ENCODE assay signal across 8 mouse cellular contexts in genomic region chr8:77724046-77724930, GRCm38 (mm10). TPM values are rescaled to one million over a fixed set of nuclear protein-coding genes. Genes with fewer than 3 reads are reported as not detected.
DNase-seq lines count a peak whose midpoint lies in the region; ATAC-seq and TF ChIP-seq lines count a peak whose summit lies in the region.

Gene Ednra (minus strand): TSS chr8:77724464.

- peak within 1 kb of the TSS; percentile 37 for H3K4me3 ChIP-seq in forebrain, embryonic 14.5 days (ENCODE audit: low read depth, low read length)
- peak within 1 kb of the TSS; percentile 53 for H3K4me3 ChIP-seq in layer of hippocampus, adult 2 months
- H3K4me3 ChIP-seq in lung, postnatal 0 days (ENCODE audit: low read depth, low read length): peak within 1 kb of the TSS; percentile 58

- intact Hi-C loops in heart, postnatal 25 days (cut with DNase I): loop anchor here (5.0 kb wide), 3 partner anchors 42 to 278 kb away; no protein-coding TSS in a partner anchor

- H3K9me3 ChIP-seq in forebrain, embryonic 14.5 days (replicated peaks; ENCODE audit: control insufficient read depth, low read length): no peaks in the 10 kb centered on the region
- H3K9me3 ChIP-seq in lung, postnatal 0 days (ENCODE audit: low read length): no peaks in the 10 kb centered on the region

- peak; percentile 51 for TF ChIP-seq CTCF in layer of hippocampus, adult 2 months (conservative IDR thresholded peaks at IDR 0.05)
- peak; percentile 63 for TF ChIP-seq CTCF in lung, postnatal 0 days (IDR thresholded peaks at IDR 0.05)

- H3K27me3 ChIP-seq in forebrain, embryonic 14.5 days (replicated peaks; ENCODE audit: control insufficient read depth, insufficient read depth, low read length): no peaks in the 10 kb centered on the region
- H3K27me3 ChIP-seq in lung, postnatal 0 days (replicated peaks; ENCODE audit: insufficient read depth, low read length): no peaks in the 10 kb centered on the region

- 2% methylated on average over 27 of the region's 27 CpGs for WGBS in forebrain, embryonic 14.5 days
- 4% methylated on average over 27 of the region's 27 CpGs for WGBS in lung, postnatal 0 days

- H3K36me3 ChIP-seq in forebrain, embryonic 14.5 days (ENCODE audit: control insufficient read depth, insufficient read depth, low read length): no peaks in the 10 kb centered on the region
- no peaks in the 10 kb centered on the region for H3K36me3 ChIP-seq in lung, postnatal 0 days (ENCODE audit: insufficient read depth, low read length)

- DNase-seq in 3T3-L1 (ENCODE audit: low read depth, low spot score): peak; percentile 17
- peak; percentile 87 for DNase-seq in adrenal gland, adult 2 months
- peak; percentile 31 for DNase-seq in forebrain, embryonic 14.5 days (ENCODE audit: low spot score)
- peak; percentile 40 for DNase-seq in heart, postnatal 25 days (ENCODE audit: low spot score)
- DNase-seq in layer of hippocampus, adult 2 months (ENCODE audit: low spot score in 2 of 2): peak in 1 of 2 experiments; percentile 3
- peak; percentile 89 for DNase-seq in lung, postnatal 0 days (ENCODE audit: low spot score)
- DNase-seq in retina, postnatal 1 day: peak; percentile 64
- no peak for DNase-seq in thymus, postnatal 10 days (ENCODE audit: low spot score in 2 of 2)

- TF ChIP-seq EP300 in lung, postnatal 0 days (IDR thresholded peaks at IDR 0.05): no peak

- ATAC-seq in forebrain, embryonic 14.5 days: peak; percentile 75
- ATAC-seq in lung, postnatal 0 days: peak; percentile 81

- peak within 1 kb of the TSS; percentile 83 for H3K4me2 ChIP-seq in forebrain, embryonic 14.5 days (ENCODE audit: low read length)
- H3K4me2 ChIP-seq in lung, postnatal 0 days (replicated peaks; ENCODE audit: low read depth, low read length): peak within 1 kb of the TSS; percentile 56

- H3K27ac ChIP-seq in forebrain, embryonic 14.5 days (ENCODE audit: low read depth, low read length): no peak within 1 kb of the TSS
- H3K27ac ChIP-seq in layer of hippocampus, adult 2 months: peak within 1 kb of the TSS; percentile 81
- peak within 1 kb of the TSS; percentile 95 for H3K27ac ChIP-seq in lung, postnatal 0 days (ENCODE audit: low read length)

- peak within 1 kb of the TSS; percentile 59 for H3K9ac ChIP-seq in forebrain, embryonic 14.5 days (ENCODE audit: low read length)
- peak within 1 kb of the TSS; percentile 69 for H3K9ac ChIP-seq in lung, postnatal 0 days (replicated peaks; ENCODE audit: low read depth)

- H3K4me1 ChIP-seq in forebrain, embryonic 14.5 days (ENCODE audit: control insufficient read depth, insufficient read depth, low read length): 0 out of 2 replicates have a peak, but pooled peaks cover 2% of the 10 kb centered on the region
- H3K4me1 ChIP-seq in lung, postnatal 0 days (ENCODE audit: insufficient read depth, low read depth, low read length): no peaks in the 10 kb centered on the region

RNA-seq across cellular contexts. Expression of gene Ednra, which starts in this region (rescaled TPM):
- total RNA-seq in adrenal gland, adult 2 months (2021): 10 to 100 TPM; 20.0 to 22.3 TPM
- polyA plus RNA-seq in adrenal gland, adult 2 months (2012; rRNA removed): 5.8 and 7.3 TPM in 2 replicates
- polyA plus RNA-seq in forebrain, embryonic 14.5 days (2014; fragmentation: Nextera tagmentation; extraction: Ambion mirVana): 4.1 and 4.4 TPM in 2 replicates
- 10 to 100 TPM; 45.8 to 50.9 TPM for total RNA-seq in heart, postnatal 25 days (2021)
- 1 to 10 TPM; 4.5 to 6.4 TPM for total RNA-seq in layer of hippocampus, adult 2 months (2021)
- polyA plus RNA-seq in lung, postnatal 0 days (2015; fragmentation: Nextera tagmentation; extraction: Ambion mirVana): 54.6 and 57.6 TPM in 2 replicates

Comparison
In these comparisons a context has a peak if more than half of its experiments do, and no peak if none do; other contexts are left out.
1. DNase-seq: peak in 3T3-L1 (single experiment), adrenal gland, adult 2 months (single experiment), forebrain, embryonic 14.5 days (single experiment), heart, postnatal 25 days (single experiment), lung, postnatal 0 days (single experiment) and retina, postnatal 1 day (single experiment); none in thymus, postnatal 10 days (0 of 2).
2. Peak in every context shown above with its lines, with median percentiles within 50 percentile points of each other: H3K4me3 ChIP-seq.